Mouse (Mus musculus) cerebellum, adult 11 months (tissue): ENCODE measurements around the gene Pde10a.

ENCODE experiments used
- DNase-seq: peaks from one replicate; pipeline ENCODE4 v3.0.0; 2022

The Pde10a gene

GRCm38 (mm10) chr17:8525971-8526740 is 984 bp downstream of the Pde10a start:
- DNase-seq = peak; percentile 61

GRCm38 (mm10) chr17:8526815-8527261 is 1.7 kb downstream of the Pde10a start:
- peak; percentile 68 for DNase-seq

DNA sequence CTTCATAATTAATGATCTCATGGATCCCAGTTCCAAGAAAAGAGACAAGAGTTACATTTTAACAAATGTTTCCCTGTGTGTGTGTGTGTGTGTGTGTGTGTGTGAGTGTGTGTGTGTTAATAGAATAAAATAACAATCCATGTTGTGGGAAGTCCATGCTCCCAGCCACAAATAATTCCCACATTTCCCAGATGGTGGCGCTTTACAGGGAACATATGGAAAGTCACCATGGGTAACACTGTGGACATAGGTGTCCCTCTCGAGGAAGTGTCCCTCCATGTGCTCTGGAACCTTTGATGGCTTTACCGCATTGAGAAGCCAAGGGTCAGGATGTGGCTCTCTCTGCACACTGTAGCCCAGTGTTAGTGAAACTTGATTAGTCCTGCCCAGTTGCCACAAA is 3.5 kb downstream of the Pde10a start:
- no peak for DNase-seq

- peak; percentile 58 for DNase-seq
These were observed 7.4 kb downstream of the Pde10a start for GRCm38 (mm10) chr17:8532609-8533008.

- DNase-seq = peak; percentile 40
These were observed 8.7 kb downstream of the Pde10a start for GRCm38 (mm10) chr17:8533828-8534227.

- DNase-seq = no peak
These were observed 11.3 kb downstream of the Pde10a start for GRCm38 (mm10) chr17:8536522-8536921.

- DNase-seq = no peak
These were observed 12.9 kb downstream of the Pde10a start for GRCm38 (mm10) chr17:8538102-8538501.

DNA sequence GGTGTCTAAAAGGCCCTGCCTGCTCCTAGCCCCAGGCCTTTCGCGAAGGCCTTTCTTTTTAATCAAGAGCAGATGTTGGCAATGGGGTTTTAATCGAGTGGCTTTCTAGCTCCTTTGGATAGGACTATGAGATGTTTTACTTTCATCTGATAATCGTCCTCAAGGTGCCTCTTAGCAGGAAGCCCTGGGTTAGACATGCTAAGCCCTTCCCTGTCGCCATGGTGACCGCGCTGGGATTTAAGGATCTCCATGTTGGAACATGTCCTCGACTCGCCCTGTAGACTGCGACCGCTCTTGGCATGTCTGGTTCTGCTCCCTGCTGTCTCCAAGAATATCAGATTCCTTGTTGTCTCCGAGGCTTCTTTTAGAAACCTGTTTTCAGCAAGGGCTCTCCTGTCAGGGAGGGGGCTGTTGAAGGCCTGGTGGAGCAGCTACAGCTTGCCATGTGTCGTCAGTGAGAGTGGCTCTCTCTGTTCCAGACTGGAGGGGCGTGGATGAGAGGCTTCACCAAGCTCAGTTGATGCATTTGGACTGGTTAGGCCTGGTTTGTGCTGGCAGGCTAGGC is 16.9 kb downstream of the Pde10a start:
- peak; percentile 16 for DNase-seq

GRCm38 (mm10) chr17:8546366-8546765 is 21.2 kb downstream of the Pde10a start:
- DNase-seq = no peak

GRCm38 (mm10) chr17:8548733-8549132 is 23.6 kb downstream of the Pde10a start:
- DNase-seq = no peak

- DNase-seq = no peak
These were observed 26.5 kb downstream of the Pde10a start for GRCm38 (mm10) chr17:8551641-8552040.

DNA sequence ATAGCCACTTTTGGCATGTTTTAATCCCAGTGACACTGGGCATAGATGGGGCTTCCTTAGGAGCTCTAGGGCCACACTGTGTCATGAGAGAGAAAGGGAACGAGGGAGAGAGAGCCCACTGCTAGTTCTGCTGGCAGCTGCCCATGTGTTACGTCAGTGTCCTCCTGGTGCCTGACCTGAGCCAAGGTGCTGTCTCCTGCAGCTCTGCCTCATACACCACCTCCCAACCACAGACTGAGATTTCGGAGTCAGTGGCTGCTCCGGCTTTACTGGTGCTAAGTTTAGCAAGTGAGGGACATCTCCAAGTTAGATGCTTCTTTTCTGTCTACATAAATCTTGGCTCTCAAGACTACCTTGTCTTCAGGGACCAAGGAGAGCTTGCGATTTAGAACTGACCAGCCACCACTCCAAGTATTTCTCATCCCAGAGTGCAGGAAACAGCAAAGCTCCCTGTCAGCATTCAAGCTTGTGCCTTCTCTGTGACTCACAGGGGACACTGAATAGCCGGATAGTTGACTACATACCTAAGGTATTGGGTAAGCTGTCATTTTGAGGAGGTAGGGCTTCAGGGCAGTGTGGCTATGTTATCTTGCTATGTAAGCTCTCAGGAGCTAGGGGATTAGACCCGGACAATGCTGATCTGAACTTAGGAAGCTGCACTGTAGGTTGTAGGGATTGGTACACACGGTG is 27.3 kb downstream of the Pde10a start:
- peak; percentile 94 for DNase-seq

- no peak for DNase-seq
These were observed 28.4 kb downstream of the Pde10a start for GRCm38 (mm10) chr17:8553601-8554000.

- peak; percentile 91 for DNase-seq
These were observed 29.0 kb downstream of the Pde10a start for GRCm38 (mm10) chr17:8554219-8554618.

GRCm38 (mm10) chr17:8555785-8556184 is 30.6 kb downstream of the Pde10a start:
- no peak for DNase-seq

DNA sequence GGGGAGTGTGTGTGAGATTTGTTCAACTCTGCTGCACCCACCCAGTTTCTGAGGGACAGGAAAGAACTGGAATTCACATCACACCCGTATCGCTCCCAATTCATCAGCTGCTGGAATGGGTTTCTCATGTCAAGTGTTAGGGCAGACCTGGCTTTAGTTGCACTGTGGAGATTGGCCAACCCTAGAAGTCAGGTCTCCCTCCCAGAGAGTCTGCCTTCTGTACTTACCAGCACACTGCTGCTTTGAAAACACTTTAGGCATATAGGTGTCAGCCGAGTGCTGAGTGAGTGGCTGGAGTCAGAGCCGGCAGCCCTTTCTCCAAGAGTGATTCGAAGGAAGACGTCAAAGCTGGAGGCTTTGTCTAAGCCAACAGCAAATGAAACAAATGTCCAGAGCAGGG is 31.1 kb downstream of the Pde10a start:
- no peak for DNase-seq

GRCm38 (mm10) chr17:8557926-8558325 is 32.8 kb downstream of the Pde10a start:
- DNase-seq = no peak

DNA sequence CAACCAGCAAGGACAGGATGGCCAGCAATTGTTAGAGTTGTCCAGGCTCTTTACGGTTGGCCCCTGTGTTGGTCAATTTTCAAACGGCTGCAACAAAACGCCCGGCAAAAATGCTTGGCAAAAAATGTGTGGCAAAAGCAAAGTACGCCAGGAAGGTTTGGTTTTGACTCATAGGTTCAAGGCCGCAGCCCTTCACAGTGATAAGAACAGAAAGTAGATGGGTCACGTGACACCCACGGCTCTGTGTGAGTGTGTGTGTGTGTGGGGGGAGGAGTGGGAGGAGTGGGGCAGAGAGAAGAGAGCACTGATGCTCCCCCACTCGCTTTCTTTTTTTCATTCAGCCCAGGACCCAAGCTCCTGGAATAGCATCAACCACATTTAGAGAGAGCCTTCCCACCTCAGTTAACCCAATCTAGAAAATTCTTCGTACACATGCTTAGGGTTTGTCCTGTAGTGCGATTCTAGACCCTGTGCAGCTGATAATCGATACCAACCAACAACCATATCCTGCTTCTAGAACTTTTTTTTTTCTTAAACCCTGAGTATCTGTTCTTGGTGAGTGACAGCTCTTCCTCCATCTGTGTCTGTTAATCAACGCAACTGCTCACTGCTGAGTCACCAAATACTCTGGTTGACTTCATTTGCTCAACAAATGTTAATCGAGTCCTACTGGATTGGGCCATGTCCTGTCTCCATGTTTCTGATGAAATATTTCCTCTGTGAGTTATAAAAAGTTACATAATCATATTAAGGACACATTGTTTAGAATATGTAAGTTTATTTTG is 37.1 kb downstream of the Pde10a start:
- DNase-seq = no peak

- no peak for DNase-seq
These were observed 37.7 kb downstream of the Pde10a start for GRCm38 (mm10) chr17:8562886-8563280.

DNA sequence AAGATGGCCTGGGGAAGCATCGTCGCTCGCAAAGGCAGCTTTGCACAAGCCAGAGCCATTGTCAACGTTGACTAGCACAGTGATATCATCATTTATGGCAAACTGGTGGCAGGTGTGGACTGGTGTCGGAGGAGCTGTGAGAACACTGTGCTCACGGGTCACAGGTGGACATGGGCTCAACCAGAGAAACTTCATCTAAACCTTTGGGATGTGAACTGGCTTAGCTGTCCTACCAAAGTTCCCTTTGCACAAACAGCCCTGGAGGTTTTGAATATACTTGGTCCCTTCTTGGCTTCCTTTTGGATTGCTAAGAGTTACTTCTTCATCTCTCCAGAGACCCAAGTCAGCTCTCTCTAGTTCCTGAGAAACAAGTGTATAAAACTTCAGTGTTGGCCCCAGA is 41.7 kb downstream of the Pde10a start, which contains the start of gene Gm17087:
Gm17087 (minus strand) TSS at position 101 of the 400 bp plus-strand sequence.
- DNase-seq = no peak

DNA sequence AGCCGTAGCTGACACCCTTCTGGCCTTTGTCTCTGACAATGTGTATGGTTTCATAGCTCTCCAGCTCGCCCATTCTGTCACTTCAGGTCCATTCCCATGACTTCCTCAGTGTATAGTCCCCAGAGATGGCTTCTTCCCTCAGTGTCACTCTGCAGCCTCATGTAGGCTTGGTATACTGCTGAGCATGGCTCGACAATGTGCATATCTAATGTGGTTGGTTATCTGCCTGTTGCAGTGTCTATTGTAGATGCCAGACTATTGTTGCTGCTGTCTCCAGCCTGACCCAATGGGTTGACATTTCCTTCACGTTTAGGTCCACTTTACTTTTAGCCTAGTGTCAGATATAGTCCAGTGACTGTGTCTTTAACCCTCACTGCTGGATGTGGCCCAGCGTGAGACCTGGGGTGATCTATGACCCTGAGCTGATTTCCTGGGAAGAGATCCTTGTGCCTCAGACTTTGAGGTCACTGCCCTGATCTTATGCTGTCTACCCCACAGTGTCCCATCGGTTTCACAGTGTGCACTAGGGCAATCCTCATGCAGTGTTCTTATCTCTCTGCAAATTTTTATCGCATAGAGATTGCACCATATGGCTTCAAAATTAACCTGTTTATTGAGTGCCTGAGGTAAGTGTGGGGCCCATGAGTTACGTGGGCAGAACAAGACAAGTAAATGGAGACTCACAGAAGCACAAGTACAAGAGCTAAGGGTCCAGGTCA is 48.5 kb downstream of the Pde10a start:
- DNase-seq = no peak

DNA sequence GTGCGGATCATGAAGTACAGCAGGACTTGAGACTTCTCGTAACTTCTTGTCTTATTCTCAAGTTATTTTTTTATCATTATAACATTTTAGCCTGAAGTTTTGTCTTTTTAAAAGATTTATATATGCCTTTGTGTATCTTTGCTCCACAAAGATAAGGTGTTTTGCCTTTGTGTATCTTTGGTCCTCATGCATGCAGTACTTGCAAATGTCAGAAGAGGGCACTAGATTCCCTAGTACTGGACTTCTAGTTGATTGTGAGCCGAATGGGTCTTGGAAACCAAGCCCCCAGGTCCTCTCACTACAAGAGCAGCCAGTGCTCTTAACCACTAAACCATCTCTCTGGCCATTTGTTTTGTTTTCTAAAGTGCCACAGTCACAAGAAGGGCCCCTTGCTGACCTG is 55.2 kb downstream of the Pde10a start:
- DNase-seq = no peak
